Mouse (Mus musculus) frontal cortex, postnatal 36 days (tissue): ENCODE measurements around the gene Prg2.

ENCODE experiments used
- DNase-seq, 2 experiments: peaks; one replicate each; pipeline ENCODE4 v3.0.0; 2022; ENCODE audit warnings: low spot score in 2 of 2

Gene Prg2

GRCm38 (mm10) chr2:84961901-84962300, 18.4 kb upstream of the Prg2 start:
- no peak for DNase-seq

- DNase-seq, result no peak
These were observed 17.3 kb upstream of the Prg2 start for GRCm38 (mm10) chr2:84962906-84963507.

- DNase-seq, result no peak
These were observed 16.0 kb upstream of the Prg2 start for GRCm38 (mm10) chr2:84964111-84964801.

- no peak for DNase-seq
These were observed 12.8 kb upstream of the Prg2 start for GRCm38 (mm10) chr2:84967318-84967991.

- no peak for DNase-seq
These were observed 4.7 kb upstream of the Prg2 start for GRCm38 (mm10) chr2:84975580-84975979.

GRCm38 (mm10) chr2:84987930-84988329, 7.7 kb downstream of the Prg2 start, which contains the start of gene Prg3:
Prg3 (plus strand) TSS chr2:84988215.
- no peak for DNase-seq

GRCm38 (mm10) chr2:84996376-84996775, 16.1 kb downstream of the Prg2 start:
- no peak for DNase-seq

- no peak for DNase-seq
These were observed 19.4 kb downstream of the Prg2 start for GRCm38 (mm10) chr2:84999486-85000181.

GRCm38 (mm10) chr2:85001497-85001896, 21.2 kb downstream of the Prg2 start:
- no peak for DNase-seq

- no peak for DNase-seq
These were observed 22.3 kb downstream of the Prg2 start for GRCm38 (mm10) chr2:85002575-85002974.

GRCm38 (mm10) chr2:85004341-85004740, 24.1 kb downstream of the Prg2 start:
- DNase-seq, result peak; percentile 42 to 68

- DNase-seq, result no peak
These were observed 26.3 kb downstream of the Prg2 start for GRCm38 (mm10) chr2:85006600-85006999.

- DNase-seq, result peak in 1 of 2 experiments; percentile 32
These were observed 27.5 kb downstream of the Prg2 start for GRCm38 (mm10) chr2:85007729-85008128.

GRCm38 (mm10) chr2:85009212-85009611, 29.0 kb downstream of the Prg2 start:
- no peak for DNase-seq

- DNase-seq, result no peak
These were observed 31.8 kb downstream of the Prg2 start for GRCm38 (mm10) chr2:85011906-85012604.

- DNase-seq, result no peak
These were observed 32.4 kb downstream of the Prg2 start for GRCm38 (mm10) chr2:85012679-85013078.

- no peak for DNase-seq
These were observed 33.7 kb downstream of the Prg2 start for GRCm38 (mm10) chr2:85013826-85014587.

- DNase-seq, result no peak
These were observed 34.3 kb downstream of the Prg2 start for GRCm38 (mm10) chr2:85014588-85014982.

- peak in 1 of 2 experiments; percentile 45 for DNase-seq
These were observed 41.8 kb downstream of the Prg2 start for GRCm38 (mm10) chr2:85022043-85022442.

- DNase-seq, result no peak
These were observed 45.9 kb downstream of the Prg2 start for GRCm38 (mm10) chr2:85026178-85026577.

GRCm38 (mm10) chr2:85027281-85027680, 47.0 kb downstream of the Prg2 start:
- no peak for DNase-seq
